Mouse (Mus musculus) 416B (cell line): ENCODE results near the gene Fndc3b.

Experiments
- DNase-seq: peaks from one replicate; pipeline ENCODE4 v3.0.0; 2011; ENCODE audit warnings: low read depth

Fndc3b gene

GRCm38 (mm10) chr3:27592728-27593484 is 118.2 kb downstream of the Fndc3b start:
- no peak for DNase-seq

GRCm38 (mm10) chr3:27590823-27591222 is 120.3 kb downstream of the Fndc3b start:
- no peak for DNase-seq

- no peak for DNase-seq
These were observed 121.8 kb downstream of the Fndc3b start for GRCm38 (mm10) chr3:27589305-27589704.

- no peak for DNase-seq
These were observed 122.5 kb downstream of the Fndc3b start for GRCm38 (mm10) chr3:27588604-27589003.

DNA sequence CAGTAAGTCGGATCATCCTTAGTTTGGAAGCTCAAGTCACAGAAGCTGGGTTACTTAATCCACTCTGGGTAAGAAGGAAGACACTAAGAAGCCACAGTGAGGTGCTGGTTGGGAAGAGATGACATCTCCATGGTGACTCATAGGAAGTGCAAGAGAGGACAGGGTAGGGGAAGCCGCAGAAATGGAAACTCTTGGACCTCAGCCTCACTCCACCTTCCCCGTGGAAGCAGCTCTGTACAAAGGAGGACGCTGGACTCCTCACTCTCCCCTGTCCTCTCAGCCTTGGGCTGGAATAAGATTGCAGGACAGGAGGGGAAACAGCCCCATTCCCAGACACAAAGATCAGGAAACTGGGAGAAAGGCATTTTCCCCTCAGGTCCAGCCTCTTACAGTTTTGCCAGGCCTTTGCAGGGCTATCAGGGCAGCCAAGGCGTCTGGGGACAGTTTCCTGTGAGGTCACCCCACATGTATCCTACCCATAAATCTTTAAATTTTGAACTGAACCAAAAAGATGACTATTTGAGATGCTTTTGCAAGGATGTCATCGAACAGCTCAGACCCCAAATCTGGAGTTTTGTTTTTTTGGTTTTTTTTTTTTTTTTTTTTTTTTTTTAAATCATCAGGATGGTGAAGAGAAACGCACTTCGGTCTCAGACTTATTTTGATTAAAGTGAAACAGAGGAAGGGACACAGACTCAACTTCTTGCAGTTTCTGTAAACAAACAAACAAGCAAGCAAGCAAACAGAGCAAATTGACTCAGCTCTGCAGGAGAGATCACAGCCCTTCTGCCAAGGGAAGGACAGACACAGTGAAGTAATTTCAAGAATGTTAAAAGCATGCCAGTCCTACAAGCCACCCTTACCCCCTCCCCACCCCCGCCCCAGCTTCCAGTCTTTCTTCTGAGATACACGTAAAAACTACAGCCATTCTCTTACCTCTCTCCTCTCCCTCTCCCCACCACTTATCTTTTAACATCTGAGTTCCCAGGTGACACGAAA is 126.2 kb downstream of the Fndc3b start:
- DNase-seq, result peak; percentile 95

- no peak for DNase-seq
These were observed 128.9 kb downstream of the Fndc3b start for GRCm38 (mm10) chr3:27581931-27582840.

GRCm38 (mm10) chr3:27580956-27581355 is 130.2 kb downstream of the Fndc3b start:
- no peak for DNase-seq

GRCm38 (mm10) chr3:27579894-27580613 is 131.1 kb downstream of the Fndc3b start:
- no peak for DNase-seq

DNA sequence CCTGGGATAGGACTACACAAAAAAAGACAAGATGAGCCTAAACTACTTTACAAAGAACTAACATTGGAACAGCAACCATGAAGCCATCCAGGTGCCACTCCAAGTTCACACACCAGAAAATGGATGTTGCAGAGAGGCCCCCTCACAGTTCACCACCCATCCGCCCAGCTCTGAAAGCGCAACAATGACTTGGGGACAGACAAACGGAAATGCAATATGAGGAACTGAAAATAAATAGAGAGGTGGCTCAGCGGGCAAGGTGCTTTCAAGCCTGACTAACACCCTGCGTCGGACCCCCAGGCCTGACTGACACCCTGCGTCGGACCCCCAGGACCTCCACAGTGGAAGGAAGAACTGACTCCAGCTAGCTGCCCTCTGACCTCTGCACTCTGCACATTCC is 131.9 kb downstream of the Fndc3b start:
- DNase-seq, result no peak

GRCm38 (mm10) chr3:27577349-27578025 is 133.6 kb downstream of the Fndc3b start:
- no peak for DNase-seq

DNA sequence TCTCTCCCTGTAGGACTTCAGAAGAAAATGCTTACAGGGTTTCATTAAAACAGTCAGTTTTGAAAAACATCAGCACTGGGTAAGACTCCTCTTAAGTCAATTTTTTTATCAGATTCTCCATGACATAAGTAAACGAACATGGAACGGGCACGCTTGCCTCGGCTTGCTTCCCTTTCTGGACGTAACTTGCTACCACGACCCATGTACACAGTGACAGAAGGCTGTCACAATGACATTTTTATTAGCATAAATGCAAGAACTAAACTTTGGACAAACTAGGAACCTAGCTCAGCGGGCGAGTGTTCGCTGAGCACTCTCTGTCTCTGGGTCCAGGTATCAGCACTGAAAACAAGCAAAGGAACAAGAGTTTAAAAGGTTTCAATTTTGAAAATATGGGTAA is 136.9 kb downstream of the Fndc3b start:
- no peak for DNase-seq

DNA sequence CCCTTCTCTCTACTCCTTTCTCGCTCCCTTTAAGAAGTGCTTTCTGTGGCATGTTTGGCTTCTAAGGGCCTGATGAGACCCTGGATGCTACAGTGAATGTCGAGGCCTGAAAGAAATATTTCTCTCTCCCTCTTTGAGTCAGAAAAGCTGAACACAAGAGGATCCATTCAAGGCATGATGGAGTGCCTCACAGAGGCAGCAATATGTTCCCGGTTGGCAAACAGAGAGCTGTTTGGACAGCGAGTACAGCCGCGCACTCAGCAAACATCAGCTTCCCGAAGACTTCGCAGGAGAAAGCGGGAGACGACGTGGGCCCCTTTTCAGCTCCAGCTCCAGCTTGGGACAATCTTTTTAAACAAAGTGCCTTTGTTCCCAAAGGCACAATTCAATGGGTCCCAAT is 137.6 kb downstream of the Fndc3b start:
- no peak for DNase-seq

DNA sequence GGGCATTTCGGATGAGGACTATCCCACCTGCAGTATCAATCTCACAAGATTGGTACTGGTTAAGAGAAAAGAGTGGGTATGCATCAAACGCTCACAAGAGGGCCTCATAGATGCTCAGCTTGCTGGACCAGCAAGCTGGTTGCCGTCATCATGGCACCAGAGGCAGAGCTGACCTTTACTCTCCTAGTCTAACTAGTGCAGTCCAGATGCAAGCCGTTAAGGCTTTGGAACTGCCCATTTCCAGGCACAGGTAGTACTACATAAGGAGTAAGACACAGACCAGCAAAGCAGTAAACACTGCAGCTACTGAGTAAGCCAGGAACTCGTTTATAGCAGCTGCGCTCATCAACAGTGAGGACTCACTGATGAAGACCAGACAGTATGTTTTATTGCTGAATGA is 138.8 kb downstream of the Fndc3b start:
- DNase-seq, result peak; percentile 54

- peak; percentile 65 for DNase-seq
These were observed 145.8 kb downstream of the Fndc3b start for GRCm38 (mm10) chr3:27565314-27565713.

- peak; percentile 89 for DNase-seq
These were observed 148.0 kb downstream of the Fndc3b start for GRCm38 (mm10) chr3:27563047-27563624.

- no peak for DNase-seq
These were observed 148.6 kb downstream of the Fndc3b start for GRCm38 (mm10) chr3:27562476-27562875.

DNA sequence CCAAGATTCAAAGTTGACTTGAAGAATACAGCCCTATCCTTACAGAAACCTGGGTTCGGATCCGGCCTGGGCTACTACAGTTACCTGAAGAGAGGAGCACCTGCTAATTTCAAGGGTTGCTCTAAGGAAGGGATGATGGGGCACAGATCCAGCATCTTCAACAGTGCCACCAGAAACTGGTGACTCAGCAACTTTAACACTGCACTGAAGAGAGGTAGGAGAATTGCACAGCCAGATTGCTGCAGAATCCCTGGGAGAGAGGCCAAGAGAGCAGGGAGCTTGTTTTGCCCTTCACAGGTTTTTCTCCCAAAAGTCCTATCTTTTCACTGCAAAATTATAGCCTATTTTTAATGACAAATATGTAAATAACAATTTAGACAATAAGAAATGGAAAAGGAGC is 149.2 kb downstream of the Fndc3b start:
- DNase-seq, result no peak

- DNase-seq, result no peak
These were observed 151.8 kb downstream of the Fndc3b start for GRCm38 (mm10) chr3:27559316-27559715.

GRCm38 (mm10) chr3:27557100-27558004 is 153.8 kb downstream of the Fndc3b start:
- DNase-seq, result no peak
